Mouse (Mus musculus): ENCODE results near the gene Eva1a. TPM values are rescaled to one million over a fixed set of nuclear protein-coding genes. Genes with fewer than 3 reads are reported as not detected.

Gene Eva1a
- polyA plus RNA-seq, 1 experiment from 2014 or later = 18.7 TPM

DNA sequence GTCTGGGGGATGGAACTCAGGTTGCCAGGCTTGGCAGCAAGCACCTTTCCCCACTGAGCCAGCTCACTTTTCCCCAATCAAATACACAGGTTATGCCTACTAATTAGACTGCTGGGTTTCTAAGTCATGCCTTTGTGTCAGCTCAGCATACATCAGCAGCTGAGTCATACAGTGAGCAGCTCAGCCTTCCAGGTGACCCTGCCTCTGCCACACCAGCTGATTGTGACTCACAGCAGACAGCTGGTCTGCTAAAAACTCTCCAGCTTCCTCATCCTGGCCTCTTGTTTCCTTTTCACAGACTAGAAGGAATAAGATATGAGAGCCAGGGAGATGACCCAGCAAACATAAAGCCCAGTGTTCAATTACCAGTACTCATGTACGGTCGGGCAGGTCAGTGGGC is 84.3 kb downstream of the Eva1a start:
- no peaks in the 10 kb centered on the region for H3K9me3 ChIP-seq (ENCODE audit: control insufficient read depth)
- no peak for TF ChIP-seq CTCF (IDR thresholded peaks at IDR 0.05; ENCODE audit: low read depth)
- H3K4me2 ChIP-seq (replicated peaks; ENCODE audit: low read depth) = no peak overlapping the region
- H3K36me3 ChIP-seq (ENCODE audit: control insufficient read depth, insufficient read depth) = no peaks in the 10 kb centered on the region
- WGBS = 78% methylated on average over 2 of the region's 2 CpGs
- no peak overlapping the region for H3K9ac ChIP-seq (ENCODE audit: low read depth, low read length)
- no peaks in the 10 kb centered on the region for H3K4me1 ChIP-seq (replicated peaks; ENCODE audit: control insufficient read depth, insufficient read depth, low read length)
- H3K4me3 ChIP-seq (ENCODE audit: low read depth, low read length) = no peak overlapping the region
- ATAC-seq = peak; percentile 94
- no peaks in the 10 kb centered on the region for H3K27me3 ChIP-seq (replicated peaks; ENCODE audit: control insufficient read depth, insufficient read depth, low read length)
- 0 out of 2 replicates have a peak overlapping the region, but pooled peaks have one; percentile 4 for H3K27ac ChIP-seq (ENCODE audit: low read depth, low read length)

DNA sequence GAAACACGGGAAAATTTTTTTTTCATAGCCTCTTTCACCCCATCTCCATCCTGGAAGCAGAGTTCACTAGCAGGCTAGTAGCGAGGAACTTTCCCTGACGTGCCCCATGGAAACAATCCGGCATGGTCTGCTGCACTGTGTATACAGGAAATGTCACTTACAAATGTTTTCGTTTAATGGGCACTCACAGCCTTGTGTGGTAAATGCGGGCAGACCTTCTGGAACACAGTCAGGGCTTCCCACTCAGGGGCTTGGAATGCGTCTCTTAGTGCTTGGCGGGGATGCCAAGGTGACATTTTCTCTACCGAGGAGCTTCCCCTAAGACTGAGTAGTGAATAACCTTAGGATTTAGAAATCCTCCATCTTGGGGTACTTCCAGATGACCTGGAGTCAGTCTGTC is 87.0 kb downstream of the Eva1a start:
- no peak overlapping the region for H3K4me2 ChIP-seq (replicated peaks; ENCODE audit: low read depth)
- 57% methylated on average over 9 of the region's 9 CpGs for WGBS

DNA sequence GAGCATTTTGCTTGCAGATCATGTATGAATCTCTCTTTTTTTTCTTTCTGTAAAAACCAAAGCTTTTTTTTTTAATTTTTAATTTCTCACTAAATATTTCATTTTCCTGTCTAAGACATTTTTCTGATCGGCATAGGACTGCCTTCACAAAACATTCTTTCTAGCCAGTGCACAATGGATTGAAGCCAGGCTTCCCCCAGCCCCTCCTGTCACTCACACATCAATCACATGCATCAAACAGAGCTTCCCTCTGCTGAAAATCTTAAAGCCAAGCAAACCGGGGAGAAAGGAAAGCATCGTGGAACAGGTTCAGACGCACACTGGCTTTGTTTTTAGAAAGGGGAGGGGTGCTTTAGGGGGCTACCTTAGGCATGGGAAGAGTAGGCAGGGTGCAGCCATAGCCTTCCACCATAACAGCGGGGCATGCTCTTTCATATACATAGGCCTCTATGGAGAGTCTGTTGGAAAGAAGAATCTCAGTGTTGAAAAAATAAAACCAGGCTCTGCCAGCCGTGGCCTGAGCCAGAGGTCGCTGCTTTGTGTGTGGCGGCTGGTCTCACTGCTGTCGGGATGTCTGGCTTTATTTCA is 88.9 kb downstream of the Eva1a start:
- Histone ChIP-seq H3K9me3 (ENCODE audit: control insufficient read depth) (no peaks in the 10 kb centered on the region), H3K9ac (ENCODE audit: low read depth, low read length) (no peak overlapping the region), H3K36me3 (ENCODE audit: control insufficient read depth, insufficient read depth) (no peaks in the 10 kb centered on the region), H3K4me3 (ENCODE audit: low read depth, low read length) (no peak overlapping the region), H3K27ac (ENCODE audit: low read depth, low read length) (no peak overlapping the region), H3K4me1 (replicated peaks; ENCODE audit: control insufficient read depth, insufficient read depth, low read length) (no peaks in the 10 kb centered on the region), H3K27me3 (replicated peaks; ENCODE audit: control insufficient read depth, insufficient read depth, low read length) (no peaks in the 10 kb centered on the region), H3K4me2 (replicated peaks; ENCODE audit: low read depth) (no peak overlapping the region)
- no peak for ATAC-seq
- WGBS = 61% methylated on average over 9 of the region's 9 CpGs
- no peak for TF ChIP-seq CTCF (IDR thresholded peaks at IDR 0.05; ENCODE audit: low read depth)

More for the DNA sequence above, 87.0 kb downstream of the Eva1a start:
- H3K27ac ChIP-seq (ENCODE audit: low read depth, low read length) = no peak overlapping the region
- no peak for TF ChIP-seq CTCF (IDR thresholded peaks at IDR 0.05; ENCODE audit: low read depth)
- H3K9ac ChIP-seq (ENCODE audit: low read depth, low read length) = no peak overlapping the region
- no peak for ATAC-seq
- H3K4me3 ChIP-seq (ENCODE audit: low read depth, low read length) = no peak overlapping the region
- H3K9me3 ChIP-seq (ENCODE audit: control insufficient read depth) = no peaks in the 10 kb centered on the region
- H3K27me3 ChIP-seq (replicated peaks; ENCODE audit: control insufficient read depth, insufficient read depth, low read length) = no peaks in the 10 kb centered on the region
- H3K4me1 ChIP-seq (replicated peaks; ENCODE audit: control insufficient read depth, insufficient read depth, low read length) = no peaks in the 10 kb centered on the region
- no peaks in the 10 kb centered on the region for H3K36me3 ChIP-seq (ENCODE audit: control insufficient read depth, insufficient read depth)

DNA sequence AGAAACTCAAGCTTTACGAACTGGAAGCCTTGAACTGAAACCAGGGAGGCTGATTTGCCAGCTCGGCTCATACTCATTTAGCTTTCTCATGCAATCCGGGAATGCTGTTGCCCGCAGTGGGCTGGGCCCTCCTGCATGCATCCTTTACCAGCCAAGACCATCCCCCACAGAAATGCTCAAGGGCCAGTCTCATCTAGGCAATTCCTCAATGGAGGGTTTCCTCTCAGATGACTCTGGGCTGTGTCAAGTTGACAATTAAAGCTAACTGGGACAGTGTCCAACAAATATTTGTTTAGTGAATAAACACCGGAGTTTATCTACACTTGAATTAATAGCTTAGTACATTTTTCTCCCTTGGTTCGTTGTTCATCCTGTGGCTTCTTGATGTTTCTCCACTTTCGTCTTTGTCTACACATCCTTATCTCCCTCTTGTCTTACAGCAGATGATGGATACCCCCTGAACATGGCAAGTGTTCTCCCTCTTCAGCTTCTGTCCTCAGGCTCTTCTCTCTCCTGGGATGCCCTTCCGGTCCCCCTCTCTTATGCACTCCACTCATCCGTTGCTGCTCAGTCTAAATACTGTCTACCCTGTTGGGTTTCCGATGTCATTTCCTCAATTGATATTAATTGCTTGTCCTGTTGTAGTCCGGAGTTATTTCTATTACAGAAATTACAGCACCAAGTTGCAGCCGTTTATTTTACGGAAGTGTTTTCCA is 92.2 kb downstream of the Eva1a start:
- no peak overlapping the region for H3K27ac ChIP-seq (ENCODE audit: low read depth, low read length)
- 0 out of 2 replicates have a peak, but pooled peaks have one; percentile 43 for ATAC-seq
- no peak for TF ChIP-seq CTCF (IDR thresholded peaks at IDR 0.05; ENCODE audit: low read depth)
- H3K4me2 ChIP-seq (replicated peaks; ENCODE audit: low read depth) = no peak overlapping the region
- no peaks in the 10 kb centered on the region for H3K27me3 ChIP-seq (replicated peaks; ENCODE audit: control insufficient read depth, insufficient read depth, low read length)
- H3K9me3 ChIP-seq (ENCODE audit: control insufficient read depth) = no peaks in the 10 kb centered on the region
- H3K4me3 ChIP-seq (ENCODE audit: low read depth, low read length) = no peak overlapping the region
- WGBS = 28% methylated on average over 13 of the region's 13 CpGs
- no peaks in the 10 kb centered on the region for H3K4me1 ChIP-seq (replicated peaks; ENCODE audit: control insufficient read depth, insufficient read depth, low read length)
- no peak overlapping the region for H3K9ac ChIP-seq (ENCODE audit: low read depth, low read length)
- H3K36me3 ChIP-seq (ENCODE audit: control insufficient read depth, insufficient read depth) = no peaks in the 10 kb centered on the region

DNA sequence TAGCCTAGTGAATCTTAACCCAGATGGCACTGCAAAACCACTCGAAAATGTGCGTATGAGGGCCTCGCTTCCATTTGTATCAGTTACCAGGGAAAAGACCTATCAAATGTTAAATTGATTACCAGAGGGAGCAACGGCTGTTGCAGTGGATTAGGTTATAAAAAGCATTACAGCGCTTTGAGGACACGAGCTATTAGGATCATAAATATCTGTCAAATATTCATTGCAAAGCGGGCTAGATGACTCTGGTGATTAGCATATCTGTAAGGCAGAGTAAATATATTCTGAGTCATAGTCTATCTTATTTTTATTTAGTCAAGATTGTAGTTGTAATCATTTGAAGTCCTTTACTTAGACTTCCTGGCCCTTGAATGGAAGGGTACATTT is 92.7 kb downstream of the Eva1a start:
- Histone ChIP-seq H3K4me3 (ENCODE audit: low read depth, low read length) (no peak overlapping the region), H3K4me1 (replicated peaks; ENCODE audit: control insufficient read depth, insufficient read depth, low read length) (no peaks in the 10 kb centered on the region), H3K9ac (ENCODE audit: low read depth, low read length) (no peak overlapping the region), H3K4me2 (replicated peaks; ENCODE audit: low read depth) (no peak overlapping the region), H3K27ac (ENCODE audit: low read depth, low read length) (no peak overlapping the region), H3K9me3 (ENCODE audit: control insufficient read depth) (no peaks in the 10 kb centered on the region), H3K27me3 (replicated peaks; ENCODE audit: control insufficient read depth, insufficient read depth, low read length) (no peaks in the 10 kb centered on the region), H3K36me3 (ENCODE audit: control insufficient read depth, insufficient read depth) (no peaks in the 10 kb centered on the region)
- TF ChIP-seq CTCF (IDR thresholded peaks at IDR 0.05; ENCODE audit: low read depth) = no peak
- WGBS = 27% methylated on average over 7 of the region's 7 CpGs
- ATAC-seq = no peak

DNA sequence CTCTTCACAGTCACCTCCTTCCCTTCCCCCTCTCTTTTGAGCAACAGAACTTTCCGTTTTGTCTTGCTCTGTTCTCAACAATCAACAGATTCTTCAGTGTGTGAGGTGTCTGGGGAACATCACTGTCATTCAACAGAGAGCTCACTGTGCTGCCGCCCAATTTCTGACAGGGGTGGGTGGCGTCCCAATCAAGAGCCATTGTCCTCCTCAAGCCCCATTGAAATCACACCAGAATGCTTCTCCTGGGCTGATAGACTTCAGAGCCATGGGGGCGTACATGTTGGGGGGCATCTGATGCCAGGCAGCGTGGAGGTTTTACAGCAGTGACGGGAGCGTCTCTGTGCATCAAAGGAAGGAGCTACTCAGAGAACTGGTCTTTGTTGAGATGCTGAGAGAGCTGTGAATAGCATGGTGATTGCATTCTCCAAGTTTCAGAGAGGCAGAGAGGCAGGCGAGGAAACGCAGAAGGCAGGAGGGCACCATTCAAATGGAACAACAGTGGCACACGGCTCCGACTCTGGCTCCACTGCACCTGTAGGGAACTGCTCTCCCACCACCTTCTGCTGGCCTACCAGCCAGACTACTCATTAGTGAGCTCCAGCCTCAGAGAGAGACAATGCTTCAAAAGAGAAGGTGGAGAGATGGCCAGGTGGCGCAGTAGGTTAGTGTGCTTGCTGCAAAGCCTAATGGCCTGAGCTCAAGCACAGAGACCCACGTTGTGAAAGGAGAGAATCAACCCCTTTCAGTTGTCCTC is 95.3 kb downstream of the Eva1a start:
- no peaks in the 10 kb centered on the region for H3K9me3 ChIP-seq (ENCODE audit: control insufficient read depth)
- ATAC-seq = no peak
- TF ChIP-seq CTCF (IDR thresholded peaks at IDR 0.05; ENCODE audit: low read depth) = no peak
- H3K4me1 ChIP-seq (replicated peaks; ENCODE audit: control insufficient read depth, insufficient read depth, low read length) = no peaks in the 10 kb centered on the region
- H3K27ac ChIP-seq (ENCODE audit: low read depth, low read length) = no peak overlapping the region
- no peak overlapping the region for H3K9ac ChIP-seq (ENCODE audit: low read depth, low read length)
- no peaks in the 10 kb centered on the region for H3K27me3 ChIP-seq (replicated peaks; ENCODE audit: control insufficient read depth, insufficient read depth, low read length)
- H3K36me3 ChIP-seq (ENCODE audit: control insufficient read depth, insufficient read depth) = no peaks in the 10 kb centered on the region
- H3K4me2 ChIP-seq (replicated peaks; ENCODE audit: low read depth) = no peak overlapping the region
- H3K4me3 ChIP-seq (ENCODE audit: low read depth, low read length) = no peak overlapping the region
- WGBS = 74% methylated on average over 13 of the region's 13 CpGs

Other genes with a start within 250 kb of the Eva1a start
- gene Gcfc2, start 117.4 kb upstream of the Eva1a start, polyA plus RNA-seq (2015; fragmentation: Nextera tagmentation; extraction: Ambion mirVana) = 2.1 and 2.9 TPM in 2 replicates
- gene Mrpl19, start 75.1 kb upstream of the Eva1a start, polyA plus RNA-seq (2015; fragmentation: Nextera tagmentation; extraction: Ambion mirVana) = 18.1 and 22.2 TPM in 2 replicates